Mouse (Mus musculus) layer of hippocampus, postnatal 36 days (tissue): ENCODE measurements around the gene Olfr1410. TPM values are rescaled to one million over a fixed set of nuclear protein-coding genes. Genes with fewer than 3 reads are reported as not detected.

ENCODE experiments used
- DNase-seq, 2 experiments: peaks; one replicate each; pipeline ENCODE4 v3.0.0; 2022
- total RNA-seq, 2 experiments: library from RNA; stranded (reverse); gene quantifications; 2 replicates each; pipeline ENCODE4 v1.2.3; 2021

Gene Olfr1410
- total RNA-seq, 2 experiments from 2014 or later, result not detected

GRCm38 (mm10) chr1:92641514-92642272 lies 36.1 kb downstream of the Olfr1410 start, which contains the start of gene Cops9:
Gene Cops9, minus strand, starts transcription at chr1:92641985.
- DNase-seq, result peak; percentile 89

GRCm38 (mm10) chr1:92643691-92644090 lies 38.1 kb downstream of the Olfr1410 start:
- DNase-seq, result peak in 1 of 2 experiments; percentile 1

GRCm38 (mm10) chr1:92644916-92645315 lies 39.3 kb downstream of the Olfr1410 start:
- DNase-seq, result peak in 1 of 2 experiments; percentile 0

- DNase-seq, result no peak
Observed at GRCm38 (mm10) chr1:92646111-92646510, 40.5 kb downstream of the Olfr1410 start.

- DNase-seq, result no peak
Observed at GRCm38 (mm10) chr1:92646601-92647000, 41.0 kb downstream of the Olfr1410 start.

GRCm38 (mm10) chr1:92647026-92647425 lies 41.4 kb downstream of the Olfr1410 start:
- DNase-seq, result no peak

GRCm38 (mm10) chr1:92647752-92648151 lies 42.2 kb downstream of the Olfr1410 start:
- peak; percentile 68 to 70 for DNase-seq

- DNase-seq, result no peak
Observed at GRCm38 (mm10) chr1:92648197-92648596, 42.6 kb downstream of the Olfr1410 start.

- peak; percentile 73 to 79 for DNase-seq
Observed at GRCm38 (mm10) chr1:92648673-92649072, 43.1 kb downstream of the Olfr1410 start, which contains the start of gene Otos. Gene Otos, minus strand, starts transcription at chr1:92648841.

- no peak for DNase-seq
Observed at GRCm38 (mm10) chr1:92651467-92651866, 45.9 kb downstream of the Olfr1410 start.

- no peak for DNase-seq
Observed at GRCm38 (mm10) chr1:92653179-92653578, 47.6 kb downstream of the Olfr1410 start.

GRCm38 (mm10) chr1:92654676-92655075 lies 49.1 kb downstream of the Olfr1410 start:
- no peak for DNase-seq

GRCm38 (mm10) chr1:92657025-92657820 lies 51.6 kb downstream of the Olfr1410 start:
- no peak for DNase-seq

- DNase-seq, result no peak
Observed at GRCm38 (mm10) chr1:92659392-92659791, 53.8 kb downstream of the Olfr1410 start.

Other genes starting within 250 kb of the Olfr1410 start
- gene Ndufa10, start 131.9 kb upstream of the Olfr1410 start, total RNA-seq, result 100 to 1,000 TPM; 258 to 259 TPM
- gene Olfr1416, start 120.7 kb upstream of the Olfr1410 start, total RNA-seq, result not detected
- gene Olfr1415, start 109.7 kb upstream of the Olfr1410 start, total RNA-seq, result not detected
- not detected for gene Olfr1414, start 87.1 kb upstream of the Olfr1410 start, total RNA-seq
- gene Olfr1413, start 34.5 kb upstream of the Olfr1410 start, total RNA-seq, result not detected
- not detected for gene Olfr1412, start 20.0 kb upstream of the Olfr1410 start, total RNA-seq
- not detected for gene Olfr1411, start 11.4 kb upstream of the Olfr1410 start, total RNA-seq
- not detected for gene Olfr12, start 12.0 kb downstream of the Olfr1410 start, total RNA-seq
- gene Cops9, start 36.2 kb downstream of the Olfr1410 start, total RNA-seq, result 100 to 1,000 TPM; 336 to 386 TPM
- under 1 TPM; 0.15 to 0.35 TPM for gene Otos, start 43.1 kb downstream of the Olfr1410 start, total RNA-seq
- gene Gpc1, start 225.9 kb downstream of the Olfr1410 start, total RNA-seq, result 100 to 1,000 TPM; 147 to 157 TPM